Mouse (Mus musculus) heart, embryonic 11.5 days (tissue): ENCODE data around the gene Psmb9. TPM values are rescaled to one million over a fixed set of nuclear protein-coding genes. Genes with fewer than 3 reads are reported as not detected.
"Not testable (repeated sequence)": the region's sequence is repeated elsewhere in the genome, so short reads cannot be mapped to it uniquely, and the experiment has no call there.

Experiments used
- ATAC-seq: fragments of 200-750 bp; cut with Nextera tagmentation; replicated peaks from 2 replicates; pipeline ENCODE4 v1.8.0; 2017; ENCODE audit warnings: moderate library complexity; ENCODE audit not compliant: insufficient number of reproducible peaks, low FRiP score, low TSS enrichment
- H3K27ac ChIP-seq: fragments of 300-500 bp; sonication (generic); 2 replicates; pipeline ENCODE4 v1.5.1; 2014; ENCODE audit warnings: mild to moderate bottlenecking, low read depth, low read length
- H3K27me3 ChIP-seq: fragments of 300-500 bp; sonication (generic); 2 replicates; pipeline ENCODE4 v1.6.1; 2014; ENCODE audit warnings: mild to moderate bottlenecking, low read length, mixed read lengths; ENCODE audit not compliant: control insufficient read depth, insufficient read depth
- H3K36me3 ChIP-seq: fragments of 300-500 bp; sonication (generic); 2 replicates; pipeline ENCODE4 v1.6.1; 2014; ENCODE audit warnings: mild to moderate bottlenecking, low read length, moderate library complexity, mixed read lengths; ENCODE audit not compliant: control insufficient read depth, insufficient read depth
- H3K4me1 ChIP-seq: fragments of 300-500 bp; sonication (generic); 2 replicates; pipeline ENCODE4 v1.6.1; 2014; ENCODE audit warnings: low read length; ENCODE audit not compliant: control insufficient read depth, insufficient read depth
- H3K4me2 ChIP-seq: fragments of 300-500 bp; sonication (generic); 2 replicates; pipeline ENCODE4 v1.6.1; 2014; ENCODE audit warnings: mild to moderate bottlenecking, moderate library complexity
- H3K4me3 ChIP-seq: fragments of 300-500 bp; sonication (generic); 2 replicates; pipeline ENCODE4 v1.5.1; 2014; ENCODE audit warnings: low read depth, low read length
- H3K9ac ChIP-seq: fragments of 300-500 bp; sonication (generic); 2 replicates; pipeline ENCODE4 v1.6.1; 2014; ENCODE audit warnings: mild to moderate bottlenecking, low read depth, low read length, moderate library complexity
- H3K9me3 ChIP-seq: fragments of 300-500 bp; sonication (generic); replicated peaks from 2 replicates; pipeline ENCODE4 v1.6.1; 2016; ENCODE audit warnings: low read length; ENCODE audit not compliant: control insufficient read depth
- WGBS: fragments of 180-500 bp; shearing (Covaris S2); extraction: QIAGEN DNeasy Blood & Tissue Kit; methylation state at CpG from one replicate; pipeline ENCODE4 v1.1.7; 2014; ENCODE audit not compliant: insufficient replicate concordance; 5-methylcytosine and 5-hydroxymethylcytosine counted together
- polyA plus RNA-seq: library from polyadenylated mRNA; unstranded; fragments of >200 nt; fragmentation: Nextera tagmentation; extraction: Ambion mirVana; gene quantifications from 2 replicates; pipeline ENCODE4 v1.2.1, GENCODE M21; 2014

Psmb9 gene
- polyA plus RNA-seq, 1 experiment from 2014 or later = 0.59 TPM

- H3K4me1 ChIP-seq, H3K4me2 ChIP-seq, H3K27ac ChIP-seq, H3K9me3 ChIP-seq, ATAC-seq, H3K4me3 ChIP-seq, H3K9ac ChIP-seq, H3K36me3 ChIP-seq, H3K27me3 ChIP-seq: not testable (repeated sequence)
- 100% methylated on average over 3 of the region's 7 CpGs for WGBS
Measured at GRCm38 (mm10) chr17:34219801-34220200, 32.2 kb upstream of the Psmb9 start.

GRCm38 (mm10) chr17:34219096-34219495, 31.5 kb upstream of the Psmb9 start:
- H3K4me2 ChIP-seq, H3K4me1 ChIP-seq, H3K4me3 ChIP-seq, H3K36me3 ChIP-seq, ATAC-seq, H3K27ac ChIP-seq, H3K9ac ChIP-seq, H3K9me3 ChIP-seq: not testable (repeated sequence)
- peaks cover 15% of the 10 kb centered on the region for H3K27me3 ChIP-seq
- WGBS = 84% methylated on average over 7 of the region's 11 CpGs

DNA sequence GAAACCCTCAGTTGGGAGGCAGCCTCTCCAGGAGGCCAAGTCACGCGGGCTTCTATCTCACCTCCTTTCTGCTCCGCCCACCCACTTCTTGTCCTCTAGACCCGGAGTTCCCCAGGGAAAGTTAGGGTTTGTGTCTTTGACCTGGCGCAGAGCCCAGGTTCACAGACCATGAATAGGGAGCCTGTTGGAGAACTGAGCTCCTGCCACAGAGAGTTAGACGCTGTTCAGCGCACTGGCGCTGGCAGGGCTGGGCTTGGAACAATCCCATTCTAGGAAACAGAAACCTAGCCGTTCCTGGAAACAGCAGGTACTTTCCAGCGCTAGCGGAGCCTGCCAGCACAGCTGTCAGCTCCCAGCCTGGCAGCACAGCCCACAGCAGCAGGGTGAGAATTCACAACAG, 31.1 kb upstream of the Psmb9 start:
- 0 out of 2 replicates have a peak, but pooled peaks cover 2% of the 10 kb centered on the region for H3K9me3 ChIP-seq
- no peak overlapping the region for H3K4me2 ChIP-seq
- H3K9ac ChIP-seq = no peak overlapping the region
- H3K4me1 ChIP-seq = no peaks in the 10 kb centered on the region
- H3K4me3 ChIP-seq = no peak overlapping the region
- no peak overlapping the region for H3K27ac ChIP-seq
- peaks cover 19% of the 10 kb centered on the region for H3K27me3 ChIP-seq
- no peaks in the 10 kb centered on the region for H3K36me3 ChIP-seq
- ATAC-seq = no peak
- WGBS = 85% methylated on average over 11 of the region's 11 CpGs

DNA sequence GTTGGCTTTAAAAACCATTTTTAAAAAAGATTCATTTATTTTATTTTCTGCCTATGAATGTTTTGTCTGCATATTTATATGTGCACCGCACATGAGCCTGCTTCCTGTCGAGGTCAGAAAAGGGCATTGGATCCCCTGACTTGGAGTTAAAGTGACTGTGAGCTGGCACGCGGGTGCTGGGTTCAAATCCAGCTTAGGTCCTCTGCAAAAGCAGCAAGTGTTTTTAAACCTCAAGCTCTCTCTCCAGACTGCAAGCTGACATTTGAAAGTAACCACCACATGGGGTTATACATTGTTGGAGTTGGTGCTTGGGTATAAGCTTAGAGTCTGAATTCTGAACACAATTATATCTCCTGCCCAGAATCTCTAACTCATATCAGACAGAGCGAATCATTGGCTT, 30.4 kb upstream of the Psmb9 start:
- Histone ChIP-seq H3K9me3 (0 out of 2 replicates have a peak, but pooled peaks cover 2% of the 10 kb centered on the region), H3K36me3 (no peaks in the 10 kb centered on the region), H3K27ac (no peak overlapping the region), H3K9ac (no peak overlapping the region), H3K4me1 (no peaks in the 10 kb centered on the region), H3K4me3 (no peak overlapping the region), H3K4me2 (no peak overlapping the region), H3K27me3 (peaks cover 26% of the 10 kb centered on the region)
- WGBS = 84% methylated on average over 5 of the region's 5 CpGs
- no peak for ATAC-seq

DNA sequence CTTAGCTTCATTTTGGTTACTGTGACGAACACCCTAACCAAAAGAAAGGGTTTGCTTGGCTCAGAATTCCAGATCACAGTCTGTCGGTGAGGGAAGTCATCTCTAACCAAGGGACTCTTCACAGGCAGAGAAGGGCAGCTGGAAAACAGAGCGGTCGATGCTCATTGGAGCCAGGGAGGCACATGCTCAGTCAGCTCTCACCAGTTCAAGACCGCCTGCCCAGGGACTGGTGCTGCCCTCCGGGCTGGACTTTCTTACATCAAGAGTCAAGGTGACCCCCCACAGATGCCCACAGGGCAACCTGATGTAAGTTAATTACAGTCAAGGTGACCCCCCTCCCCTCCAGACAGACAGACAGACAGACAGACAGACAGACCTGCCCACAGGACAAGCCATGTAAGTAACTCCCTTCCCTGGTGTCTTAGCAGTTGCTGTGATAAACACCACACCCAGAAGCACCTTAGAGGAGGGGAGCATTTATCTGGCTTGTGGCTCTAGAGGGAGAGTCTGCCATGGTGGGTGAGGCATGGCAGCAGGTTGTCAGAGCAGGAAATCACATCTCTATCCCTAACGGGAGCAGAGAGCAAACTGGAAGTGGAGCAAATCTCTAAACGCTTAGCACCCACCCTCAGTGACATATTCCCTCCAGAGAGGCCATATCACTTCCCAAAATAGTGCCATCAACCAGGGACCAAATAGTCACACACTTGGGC, 29.8 kb upstream of the Psmb9 start:
- no peaks in the 10 kb centered on the region for H3K36me3 ChIP-seq
- ATAC-seq = no peak
- no peak overlapping the region for H3K9ac ChIP-seq
- 76% methylated on average over 8 of the region's 8 CpGs for WGBS
- H3K9me3 ChIP-seq = 0 out of 2 replicates have a peak, but pooled peaks cover 2% of the 10 kb centered on the region
- H3K4me2 ChIP-seq = no peak overlapping the region
- H3K27me3 ChIP-seq = peaks cover 32% of the 10 kb centered on the region
- no peak overlapping the region for H3K4me3 ChIP-seq
- no peaks in the 10 kb centered on the region for H3K4me1 ChIP-seq
- no peak overlapping the region for H3K27ac ChIP-seq

DNA sequence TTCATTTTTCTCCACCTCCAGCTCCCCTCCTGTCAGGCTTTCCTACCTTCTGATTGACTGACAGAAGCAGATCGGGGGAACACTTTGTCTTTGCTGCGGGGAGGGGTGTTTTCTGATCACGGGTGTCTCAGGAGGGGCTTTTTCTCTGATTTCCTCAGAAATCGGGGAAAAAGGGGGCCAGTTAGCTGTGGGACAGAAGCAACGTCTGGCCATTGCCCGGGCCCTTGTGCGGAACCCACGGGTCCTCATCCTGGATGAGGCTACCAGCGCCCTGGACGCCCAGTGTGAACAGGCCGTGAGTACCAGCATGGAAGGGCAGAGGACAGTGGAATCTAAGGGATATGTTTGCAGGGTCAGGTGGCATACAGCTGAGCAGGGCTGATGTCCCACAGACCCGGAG, 27.6 kb upstream of the Psmb9 start:
- Histone ChIP-seq H3K4me3 (no peak overlapping the region), H3K27ac (no peak overlapping the region), H3K4me2 (no peak overlapping the region), H3K9ac (no peak overlapping the region), H3K9me3 (0 out of 2 replicates have a peak, but pooled peaks cover 2% of the 10 kb centered on the region), H3K27me3 (peaks cover 50% of the 10 kb centered on the region), H3K4me1 (no peaks in the 10 kb centered on the region), H3K36me3 (no peaks in the 10 kb centered on the region)
- ATAC-seq = no peak
- WGBS = 78% methylated on average over 12 of the region's 12 CpGs

GRCm38 (mm10) chr17:34213936-34214335, 26.4 kb upstream of the Psmb9 start:
- H3K27ac ChIP-seq = no peak overlapping the region
- H3K4me3 ChIP-seq = no peak overlapping the region
- 46% methylated on average over 21 of the region's 21 CpGs for WGBS
- no peak overlapping the region for H3K4me2 ChIP-seq
- no peaks in the 10 kb centered on the region for H3K36me3 ChIP-seq
- no peak for ATAC-seq
- H3K9ac ChIP-seq = no peak overlapping the region
- H3K4me1 ChIP-seq = no peaks in the 10 kb centered on the region
- H3K27me3 ChIP-seq = peaks cover 53% of the 10 kb centered on the region
- H3K9me3 ChIP-seq = peaks cover under 1% of the 10 kb centered on the region; the same call in 1 of the 2 replicates

DNA sequence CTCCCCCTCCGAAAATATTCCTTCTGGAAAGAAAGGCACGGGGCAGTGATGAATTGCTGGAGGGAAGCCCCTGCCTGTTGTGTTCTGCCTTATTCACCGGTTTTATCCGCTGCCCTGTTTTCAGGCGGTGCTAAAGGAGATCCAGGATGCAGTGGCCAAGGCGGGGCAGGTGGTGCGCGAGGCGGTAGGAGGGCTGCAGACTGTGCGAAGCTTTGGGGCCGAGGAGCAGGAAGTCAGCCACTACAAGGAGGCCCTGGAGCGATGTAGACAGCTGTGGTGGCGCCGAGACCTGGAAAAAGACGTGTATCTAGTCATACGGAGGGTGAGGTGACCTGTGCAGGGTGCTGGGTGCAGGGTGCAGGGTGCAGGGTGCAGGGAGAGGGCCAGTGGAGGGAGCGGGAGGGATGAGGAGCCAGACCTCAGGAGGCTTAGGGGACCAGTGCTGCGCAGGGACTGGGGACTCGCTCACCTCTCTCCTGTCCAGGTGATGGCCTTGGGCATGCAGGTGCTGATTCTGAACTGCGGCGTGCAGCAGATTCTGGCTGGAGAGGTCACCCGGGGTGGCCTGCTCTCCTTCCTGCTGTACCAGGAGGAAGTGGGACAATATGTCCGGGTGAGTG, 24.3 kb upstream of the Psmb9 start:
- Histone ChIP-seq H3K4me3 (no peak overlapping the region), H3K9me3 (no peaks in the 10 kb centered on the region; the same call in 1 of the 2 replicates), H3K9ac (no peak overlapping the region), H3K27ac (no peak overlapping the region), H3K4me2 (no peak overlapping the region), H3K36me3 (no peaks in the 10 kb centered on the region), H3K27me3 (peaks cover 59% of the 10 kb centered on the region), H3K4me1 (no peaks in the 10 kb centered on the region)
- no peak for ATAC-seq
- WGBS = 20% methylated on average over 23 of the region's 23 CpGs
